Mouse (Mus musculus): ENCODE results near the gene F11r. TPM values are rescaled to one million over a fixed set of nuclear protein-coding genes. Genes with fewer than 3 reads are reported as not detected.
A peak's percentile ranks its signal among the peaks of the same experiment; 100 is the strongest.

Gene F11r
- polyA plus RNA-seq, 1 experiment from 2014 or later, result 14.2 TPM

DNA sequence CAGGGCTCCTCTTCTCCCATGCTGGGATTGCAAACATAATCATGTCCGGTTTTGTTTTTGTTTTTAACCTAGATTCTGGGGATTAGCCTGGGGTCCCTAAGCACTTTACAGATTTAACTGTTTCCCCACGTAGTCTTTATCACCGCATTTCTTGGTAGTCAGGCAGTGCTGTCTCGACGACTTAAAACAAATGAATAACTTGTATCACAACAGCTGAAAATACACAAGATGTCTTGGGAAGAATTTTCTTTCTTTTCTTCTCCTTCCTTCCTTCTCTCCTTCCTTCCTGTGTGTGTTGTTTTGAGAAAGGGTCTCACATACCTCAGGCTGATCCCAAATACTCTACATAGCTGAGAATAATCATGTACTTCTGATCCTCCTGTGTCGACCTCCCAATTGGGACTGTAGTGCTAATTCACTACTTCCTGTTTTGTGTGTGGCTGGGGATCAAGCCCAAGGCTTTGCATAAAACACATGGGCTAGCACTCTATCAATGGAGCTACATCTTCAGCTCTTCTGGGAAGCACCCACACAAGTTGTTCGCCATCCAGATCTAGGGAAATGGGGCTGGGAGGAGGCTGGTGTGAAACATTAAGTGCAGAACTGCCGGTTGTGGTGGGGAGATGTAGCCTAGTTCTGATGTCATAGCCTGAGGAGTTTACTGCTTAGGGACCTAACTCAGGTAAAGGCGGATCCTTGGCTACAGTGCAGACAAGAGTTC is 36.7 kb downstream of the F11r start:
- no peak for ATAC-seq (ENCODE audit: low FRiP score, low read depth)

DNA sequence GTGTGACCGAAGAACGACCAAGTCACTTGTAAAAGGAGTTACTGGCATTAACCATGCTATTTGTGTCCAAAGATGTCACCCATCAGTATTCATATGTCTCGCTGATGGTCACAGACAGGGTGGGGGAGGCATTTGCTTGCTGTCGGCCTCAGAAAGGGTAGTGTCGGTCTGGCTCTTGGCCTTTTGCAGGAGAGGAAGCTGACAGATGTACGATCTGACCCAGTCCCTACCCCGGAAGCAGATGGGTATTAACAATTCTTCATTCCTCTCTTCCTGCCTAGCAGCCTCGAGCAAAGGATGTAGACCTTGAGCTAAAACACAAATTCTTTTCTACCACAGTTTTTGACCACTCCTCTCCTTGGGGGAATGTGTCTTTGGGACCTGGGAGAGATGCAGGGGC is 39.8 kb downstream of the F11r start:
- Histone ChIP-seq H3K27me3 (no peaks in the 10 kb centered on the region), H3K4me2 (no peak overlapping the region), H3K4me1 (replicated peaks) (no peaks in the 10 kb centered on the region), H3K27ac (replicated peaks) (no peak overlapping the region), H3K36me3 (no peaks in the 10 kb centered on the region), H3K9ac (no peak overlapping the region), H3K9me3 (no peaks in the 10 kb centered on the region), H3K4me3 (no peak overlapping the region)
- 76% methylated on average over 8 of the region's 8 CpGs for WGBS
- ATAC-seq (ENCODE audit: low FRiP score, low read depth), result no peak

More for the DNA sequence above, 36.7 kb downstream of the F11r start:
- no peak overlapping the region for H3K4me2 ChIP-seq
- no peaks in the 10 kb centered on the region for H3K36me3 ChIP-seq
- no peaks in the 10 kb centered on the region for H3K9me3 ChIP-seq
- 82% methylated on average over 9 of the region's 9 CpGs for WGBS
- H3K4me3 ChIP-seq, result no peak overlapping the region
- no peak overlapping the region for H3K9ac ChIP-seq
- H3K27ac ChIP-seq (replicated peaks), result no peak overlapping the region
- 0 out of 2 replicates have a peak, but pooled peaks cover 2% of the 10 kb centered on the region for H3K27me3 ChIP-seq
- H3K4me1 ChIP-seq (replicated peaks), result no peaks in the 10 kb centered on the region

DNA sequence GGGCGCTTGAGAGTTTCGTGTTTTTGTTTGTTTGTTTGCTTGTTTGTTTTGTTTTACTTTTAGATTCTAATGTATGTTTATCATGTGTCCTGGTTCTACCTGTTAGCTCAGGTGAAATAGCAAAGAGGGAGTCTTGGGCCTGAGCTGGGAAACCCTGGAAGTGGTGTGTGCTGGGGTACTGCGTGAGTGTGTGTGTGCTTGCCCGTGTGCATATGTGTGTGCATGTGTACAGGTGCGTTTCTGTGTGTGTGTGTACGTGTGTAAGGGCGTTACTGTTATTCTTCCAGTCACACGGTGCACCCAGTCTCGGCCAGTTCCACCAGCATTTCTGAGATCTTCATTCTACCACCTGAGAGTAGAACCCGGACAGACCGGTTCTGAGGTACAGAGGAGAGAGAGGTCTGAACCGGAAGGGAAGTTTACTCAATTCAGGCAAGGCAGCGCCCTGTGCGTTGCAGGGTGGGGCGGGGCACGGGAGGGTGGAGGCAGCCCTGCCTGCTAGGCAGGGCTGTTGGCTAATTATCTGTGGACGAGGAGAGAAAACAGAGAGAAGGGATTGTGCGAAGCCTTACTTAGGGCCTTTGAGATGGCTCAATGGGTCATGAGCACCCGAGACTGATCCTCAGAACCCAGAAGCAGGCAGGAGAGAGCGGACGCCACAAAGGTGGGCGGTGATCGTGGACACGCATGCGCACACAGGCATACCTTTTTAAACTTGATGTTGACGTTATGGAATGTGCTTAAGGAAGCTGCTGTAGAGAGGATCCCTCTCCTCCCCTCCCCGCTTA is 40.6 kb downstream of the F11r start:
- Histone ChIP-seq H3K27ac (replicated peaks) (peak overlapping the region; percentile 38; the same call in 1 of the 2 replicates), H3K9ac (no peak overlapping the region), H3K4me1 (replicated peaks) (no peaks in the 10 kb centered on the region), H3K9me3 (peaks cover 3% of the 10 kb centered on the region; the same call in 1 of the 2 replicates), H3K4me3 (peak overlapping the region; percentile 27), H3K4me2 (peak overlapping the region; percentile 46), H3K27me3 (no peaks in the 10 kb centered on the region), H3K36me3 (no peaks in the 10 kb centered on the region)
- 66% methylated on average over 27 of the region's 27 CpGs for WGBS
- peak; percentile 59; the same call in 1 of the 2 replicates for ATAC-seq (ENCODE audit: low FRiP score, low read depth)

DNA sequence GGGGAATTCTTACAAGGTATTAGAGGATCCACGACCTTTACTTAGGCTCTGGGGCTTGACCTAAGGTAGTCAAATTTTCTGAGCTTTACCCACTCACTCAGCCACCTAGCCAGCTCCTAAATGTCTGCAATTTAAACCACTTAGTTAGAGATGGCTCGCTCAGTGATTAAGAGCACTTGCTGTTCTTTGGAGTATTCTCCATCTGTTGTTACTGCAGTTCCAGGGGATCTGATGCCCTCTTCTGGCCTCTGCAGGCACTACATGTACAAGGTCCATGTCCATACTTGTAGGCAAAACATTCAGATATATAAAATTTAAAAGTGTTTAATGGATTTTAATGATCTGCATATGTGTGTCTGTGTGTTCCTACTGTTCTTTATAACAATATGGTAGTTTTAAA is 41.6 kb downstream of the F11r start:
- H3K36me3 ChIP-seq, result no peaks in the 10 kb centered on the region
- no peak overlapping the region for H3K27ac ChIP-seq (replicated peaks)
- WGBS, result 47% methylated on average over 2 of the region's 2 CpGs
- ATAC-seq (ENCODE audit: low FRiP score, low read depth), result peak; percentile 45; the same call in 1 of the 2 replicates
- no peak overlapping the region for H3K9ac ChIP-seq
- no peak overlapping the region for H3K4me3 ChIP-seq
- peaks cover 6% of the 10 kb centered on the region; the same call in 1 of the 2 replicates for H3K9me3 ChIP-seq
- H3K27me3 ChIP-seq, result no peaks in the 10 kb centered on the region
- no peaks in the 10 kb centered on the region for H3K4me1 ChIP-seq (replicated peaks)
- H3K4me2 ChIP-seq, result no peak overlapping the region

DNA sequence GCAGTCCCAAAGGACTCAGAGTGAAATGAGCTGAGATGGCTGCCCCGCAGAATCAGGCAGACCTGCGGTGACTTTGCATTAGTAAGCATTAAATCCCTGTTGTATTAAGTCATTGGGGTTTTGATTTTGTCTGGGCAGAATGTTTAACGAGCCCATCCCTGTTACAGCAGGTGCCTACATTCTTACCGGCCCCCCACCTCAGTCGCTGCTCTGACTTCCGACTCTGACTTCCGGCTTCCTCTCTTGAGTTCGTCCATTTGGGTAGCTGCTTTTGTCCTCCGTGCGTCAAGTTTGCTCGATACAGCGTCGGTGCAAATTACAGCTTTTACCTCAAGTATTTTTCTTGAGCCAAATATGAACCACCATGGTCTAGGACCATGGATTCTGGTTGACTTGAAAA is 56.9 kb downstream of the F11r start:
- H3K27ac ChIP-seq (replicated peaks), result no peak overlapping the region
- 94% methylated on average over 13 of the region's 13 CpGs for WGBS

DNA sequence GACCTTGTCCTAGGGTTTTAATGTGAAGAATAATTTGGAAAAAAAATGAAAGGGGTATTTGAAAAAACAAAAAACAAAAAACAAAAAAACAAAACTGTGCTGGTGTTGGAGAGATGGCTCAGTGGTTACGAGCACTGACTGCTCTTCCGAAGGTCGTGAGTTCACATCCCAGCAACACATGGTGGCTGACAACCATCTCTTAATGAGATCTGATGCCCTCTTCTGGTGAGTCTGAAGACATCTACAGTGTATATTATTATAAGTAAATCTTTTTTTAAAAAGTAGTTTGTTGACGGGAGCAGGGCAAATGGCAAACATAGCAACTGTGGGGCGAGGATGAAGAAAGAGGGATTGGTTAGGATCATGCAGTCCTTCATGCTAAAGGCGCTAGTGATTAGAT is 58.0 kb downstream of the F11r start:
- 89% methylated on average over 6 of the region's 6 CpGs for WGBS
- H3K27me3 ChIP-seq, result no peaks in the 10 kb centered on the region
- H3K9ac ChIP-seq, result no peak overlapping the region
- H3K36me3 ChIP-seq, result no peaks in the 10 kb centered on the region
- ATAC-seq (ENCODE audit: low FRiP score, low read depth), result no peak
- no peak overlapping the region for H3K4me3 ChIP-seq
- H3K4me1 ChIP-seq (replicated peaks), result no peaks in the 10 kb centered on the region
- H3K9me3 ChIP-seq, result no peaks in the 10 kb centered on the region
- H3K4me2 ChIP-seq, result no peak overlapping the region
- H3K27ac ChIP-seq (replicated peaks), result no peak overlapping the region

More for the DNA sequence above, 56.9 kb downstream of the F11r start:
- no peak for ATAC-seq (ENCODE audit: low FRiP score, low read depth)
- H3K9me3 ChIP-seq, result no peaks in the 10 kb centered on the region
- no peaks in the 10 kb centered on the region for H3K4me1 ChIP-seq (replicated peaks)
- H3K27me3 ChIP-seq, result no peaks in the 10 kb centered on the region
- no peak overlapping the region for H3K4me2 ChIP-seq
- H3K4me3 ChIP-seq, result no peak overlapping the region
- no peaks in the 10 kb centered on the region for H3K36me3 ChIP-seq
- no peak overlapping the region for H3K9ac ChIP-seq

DNA sequence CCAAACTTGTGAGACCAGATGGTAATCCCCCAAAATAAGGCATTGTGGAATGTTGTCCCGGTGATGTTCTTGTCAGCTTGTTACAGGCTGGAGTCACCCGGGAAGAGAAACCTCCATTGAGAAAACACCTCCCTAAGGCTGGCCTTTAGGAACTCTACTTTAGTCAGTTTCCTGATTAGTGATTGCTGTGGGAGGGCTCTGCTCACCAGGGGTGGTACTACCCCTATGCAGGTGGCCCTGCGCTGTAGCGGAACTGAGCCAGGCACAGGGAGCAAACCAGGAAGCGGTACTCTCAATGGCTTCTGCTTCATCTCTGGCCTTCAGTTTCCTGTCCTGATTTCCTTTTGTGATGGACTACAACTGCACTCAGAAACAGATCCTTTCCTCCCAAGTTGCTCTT is 62.5 kb downstream of the F11r start:
- no peak overlapping the region for H3K4me2 ChIP-seq
- peaks cover 13% of the 10 kb centered on the region for H3K4me1 ChIP-seq (replicated peaks)
- no peak overlapping the region for H3K4me3 ChIP-seq
- no peaks in the 10 kb centered on the region for H3K9me3 ChIP-seq
- ATAC-seq (ENCODE audit: low FRiP score, low read depth), result no peak
- no peak overlapping the region for H3K27ac ChIP-seq (replicated peaks)
- WGBS, result 85% methylated on average over 5 of the region's 5 CpGs
- H3K36me3 ChIP-seq, result no peaks in the 10 kb centered on the region
- H3K9ac ChIP-seq, result no peak overlapping the region
- H3K27me3 ChIP-seq, result no peaks in the 10 kb centered on the region

DNA sequence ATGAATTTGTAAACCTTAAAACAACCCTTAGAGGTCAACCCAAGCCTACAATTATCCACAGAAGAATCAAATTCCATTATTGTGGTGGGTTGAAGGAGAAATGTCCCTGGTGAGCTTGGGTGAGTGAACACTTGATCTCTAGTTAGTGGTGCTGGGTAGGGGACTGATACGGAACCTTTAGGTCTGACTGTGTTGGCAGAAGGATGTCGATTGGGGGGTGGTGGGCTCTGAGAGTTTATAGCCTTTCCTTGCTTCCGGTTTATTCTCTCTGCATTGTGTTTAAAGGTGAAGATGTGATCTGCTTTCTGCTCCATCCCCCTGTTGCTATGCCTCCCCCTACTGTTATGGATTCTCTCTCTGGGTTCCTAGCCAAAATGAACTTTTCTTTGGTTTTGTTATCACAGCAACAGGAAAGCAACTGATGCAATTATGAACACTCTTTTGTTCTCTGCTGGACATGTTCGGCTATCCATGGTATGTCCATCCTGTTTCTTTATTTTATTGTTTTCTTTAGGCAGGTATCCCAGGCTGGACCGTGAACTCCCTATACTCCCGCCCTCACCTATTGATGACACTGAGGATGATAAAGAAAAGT is 63.8 kb downstream of the F11r start:
- Histone ChIP-seq H3K4me2 (no peak overlapping the region), H3K4me3 (no peak overlapping the region), H3K36me3 (no peaks in the 10 kb centered on the region), H3K9ac (no peak overlapping the region), H3K27ac (replicated peaks) (peak overlapping the region; percentile 98; the same call in 1 of the 2 replicates), H3K27me3 (no peaks in the 10 kb centered on the region), H3K9me3 (no peaks in the 10 kb centered on the region), H3K4me1 (replicated peaks) (peaks cover 21% of the 10 kb centered on the region)
- ATAC-seq (ENCODE audit: low FRiP score, low read depth), result no peak
- 61% methylated on average over 6 of the region's 6 CpGs for WGBS

DNA sequence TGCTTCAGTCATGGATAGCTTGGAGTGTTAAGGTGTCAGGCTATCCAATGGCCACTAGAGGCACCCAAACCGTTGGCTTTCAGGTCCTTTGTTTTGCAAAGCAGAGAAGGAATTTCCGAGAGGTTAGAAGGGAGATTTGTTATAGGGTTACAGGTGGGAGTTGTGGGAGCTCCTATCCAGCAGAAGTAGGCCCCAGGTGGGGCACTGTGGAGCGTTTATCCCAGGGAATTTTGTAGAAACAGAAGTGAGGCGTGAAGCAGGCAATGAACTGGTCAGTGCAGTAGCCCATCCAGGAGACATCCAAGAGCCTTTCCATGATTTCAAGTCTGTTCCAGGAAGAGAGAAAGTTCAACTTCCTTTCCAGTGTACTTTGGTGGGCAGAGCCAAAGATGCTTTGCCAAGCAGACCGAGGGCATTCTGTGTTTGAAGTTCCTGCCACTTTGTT is 64.3 kb downstream of the F11r start:
- no peaks in the 10 kb centered on the region for H3K36me3 ChIP-seq
- H3K4me2 ChIP-seq, result peak overlapping the region; percentile 84
- H3K9me3 ChIP-seq, result no peaks in the 10 kb centered on the region
- ATAC-seq (ENCODE audit: low FRiP score, low read depth), result no peak
- peaks cover 21% of the 10 kb centered on the region for H3K4me1 ChIP-seq (replicated peaks)
- H3K4me3 ChIP-seq, result peak overlapping the region; percentile 15; the same call in 1 of the 2 replicates
- no peaks in the 10 kb centered on the region for H3K27me3 ChIP-seq
- 0 out of 2 replicates have a peak overlapping the region, but pooled peaks have one; percentile 20 for H3K9ac ChIP-seq
- H3K27ac ChIP-seq (replicated peaks), result peak overlapping the region; percentile 98
- 4% methylated on average over 5 of the region's 5 CpGs for WGBS

DNA sequence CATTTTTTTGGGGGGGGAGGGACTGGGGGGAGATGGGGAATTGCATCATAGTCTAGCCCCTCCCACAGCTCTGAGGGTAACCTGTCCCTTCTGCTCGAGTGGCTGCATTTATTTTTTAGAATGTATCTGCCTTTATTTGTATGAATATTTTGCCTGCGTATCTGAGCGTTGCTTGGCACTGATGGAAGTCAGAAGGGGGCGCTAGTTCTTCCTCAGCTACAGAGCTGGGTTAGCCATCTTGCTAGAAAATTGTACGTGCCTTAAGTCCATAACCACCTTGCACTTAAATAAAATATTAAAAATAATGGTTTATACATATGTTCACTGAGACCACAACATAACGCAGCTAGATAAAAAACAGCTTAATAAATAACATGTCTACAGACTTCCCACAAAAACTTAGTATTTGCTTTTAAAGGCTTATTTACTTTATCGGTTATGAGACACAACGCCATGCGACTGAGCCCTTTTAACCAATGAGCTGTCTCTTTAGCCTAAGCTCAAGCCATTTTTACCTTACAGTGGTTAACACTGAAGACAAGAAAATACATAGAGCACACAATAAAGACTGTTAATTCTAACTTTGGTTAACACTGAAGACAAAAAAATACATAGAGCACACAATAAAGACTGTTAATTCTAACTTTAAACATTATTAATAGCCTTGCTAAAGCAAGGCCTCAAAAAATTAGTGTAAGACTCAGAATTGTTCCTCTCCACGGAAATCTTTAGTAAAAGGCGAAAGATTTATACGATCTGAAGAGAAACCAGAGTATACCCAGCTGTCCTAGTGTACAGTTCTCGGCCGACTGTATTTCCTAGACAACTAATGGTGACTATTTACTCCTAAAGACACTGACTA is 65.3 kb downstream of the F11r start:
- H3K9me3 ChIP-seq, result no peaks in the 10 kb centered on the region
- peaks cover 21% of the 10 kb centered on the region for H3K4me1 ChIP-seq (replicated peaks)
- H3K27me3 ChIP-seq, result no peaks in the 10 kb centered on the region
- peak overlapping the region; percentile 72 for H3K4me3 ChIP-seq
- H3K27ac ChIP-seq (replicated peaks), result peak overlapping the region; percentile 98
- ATAC-seq (ENCODE audit: low FRiP score, low read depth), result peak; percentile 89
- no peaks in the 10 kb centered on the region for H3K36me3 ChIP-seq
- WGBS, result under 1% methylated on average over 14 of the region's 14 CpGs
- H3K9ac ChIP-seq, result peak overlapping the region; percentile 70; the same call in 1 of the 2 replicates
- peak overlapping the region; percentile 84 for H3K4me2 ChIP-seq

DNA sequence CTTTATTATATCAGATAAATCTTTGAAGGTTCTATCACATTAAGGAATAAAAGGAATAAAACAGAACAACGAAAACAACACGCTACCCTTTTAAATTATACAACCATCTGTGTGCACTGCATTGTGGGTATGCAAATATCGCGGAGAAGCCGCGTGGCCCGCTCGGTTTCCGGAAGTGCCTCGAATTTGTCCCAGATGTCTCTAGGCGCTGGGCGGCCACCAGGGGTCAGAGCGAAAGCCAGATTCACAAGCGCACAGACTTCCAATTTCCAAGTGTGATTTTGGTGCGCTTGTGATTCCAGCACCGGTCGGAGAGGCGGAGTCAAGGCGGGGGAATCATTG is 65.9 kb downstream of the F11r start, which contains the start of gene Alyref2:
Alyref2 (plus strand) TSS at position 229 of the 342 bp plus-strand sequence.
- peak within 1 kb of the TSS; percentile 70 for H3K9ac ChIP-seq
- peak; percentile 91 for ATAC-seq (ENCODE audit: low FRiP score, low read depth)
- H3K36me3 ChIP-seq, result no peaks in the 10 kb centered on the region
- H3K27me3 ChIP-seq, result no peaks in the 10 kb centered on the region
- peak within 1 kb of the TSS; percentile 84 for H3K4me2 ChIP-seq
- WGBS, result under 1% methylated on average over 19 of the region's 19 CpGs
- peak within 1 kb of the TSS; percentile 98 for H3K27ac ChIP-seq (replicated peaks)
- peak within 1 kb of the TSS; percentile 72 for H3K4me3 ChIP-seq
- no peaks in the 10 kb centered on the region for H3K9me3 ChIP-seq
- H3K4me1 ChIP-seq (replicated peaks), result peaks cover 21% of the 10 kb centered on the region

Measured in hindbrain, embryonic 15.5 days (tissue).